Mouse (Mus musculus): Measurements from ENCODE around the gene Aldoart2.
"Not testable (repeated sequence)": the region's sequence is repeated elsewhere in the genome, so short reads cannot be mapped to it uniquely, and the experiment has no call there.

Gene Aldoart2

DNA sequence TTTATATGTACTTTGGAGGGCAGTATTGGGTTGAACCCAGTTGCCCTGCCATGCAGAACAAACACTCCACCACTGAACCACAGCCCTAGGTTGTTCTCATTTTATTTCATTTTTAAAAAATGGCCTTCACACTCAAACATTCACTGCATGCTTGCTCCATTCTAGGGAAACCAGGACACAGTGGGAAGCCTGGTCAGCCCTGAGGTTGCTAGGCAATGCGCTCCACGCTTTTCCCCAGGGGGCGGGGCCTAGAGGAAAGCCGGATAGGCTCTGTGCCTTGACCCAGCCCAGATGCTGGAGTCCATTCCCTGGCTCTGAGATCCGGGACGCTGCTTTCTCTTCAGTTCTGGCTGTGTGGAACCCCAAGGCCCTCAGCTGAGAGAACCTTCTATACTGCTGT lies 8.8 kb downstream of the Aldoart2 start:
- DNase-seq (ENCODE audit: low spot score), result peak; percentile 11

DNA sequence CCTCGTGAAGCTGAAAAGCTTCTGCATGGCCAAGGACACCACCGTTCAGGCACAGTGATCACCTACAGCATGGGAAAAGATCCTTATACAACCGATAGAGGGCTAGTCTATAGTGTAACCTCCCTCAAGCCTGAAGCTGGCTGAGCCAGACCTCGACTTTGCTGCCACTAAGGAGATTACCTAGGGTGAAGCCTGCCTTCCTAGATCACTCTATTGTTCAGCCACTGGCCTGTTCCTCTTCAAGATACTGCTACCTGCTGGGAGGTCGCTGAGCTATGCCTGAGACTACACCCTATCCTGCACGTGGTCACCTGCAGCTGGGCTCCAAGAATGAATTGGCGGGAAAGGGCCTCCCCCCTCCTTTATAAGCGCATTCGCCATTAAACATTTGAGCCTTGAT lies 21.9 kb downstream of the Aldoart2 start:
- not testable (repeated sequence) for DNase-seq (ENCODE audit: low spot score)

DNA sequence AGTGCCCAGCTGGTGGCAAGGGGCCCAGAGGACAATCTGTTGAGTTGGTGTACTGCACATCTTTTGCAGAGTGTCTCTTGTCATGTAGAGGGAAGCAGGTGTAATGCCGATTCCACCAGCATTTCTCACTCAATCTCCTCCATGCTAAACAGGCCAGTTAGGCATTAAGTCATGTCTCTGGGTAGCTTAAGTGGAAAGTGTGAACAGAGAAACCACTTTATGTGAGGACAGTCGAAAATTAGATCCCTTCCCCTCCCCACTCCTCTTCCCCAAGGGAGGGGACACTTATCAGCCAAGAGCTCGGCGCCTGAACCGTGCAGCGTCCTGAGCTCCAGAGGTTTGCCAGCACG lies 33.5 kb downstream of the Aldoart2 start:
- DNase-seq (ENCODE audit: low spot score), result no peak

DNA sequence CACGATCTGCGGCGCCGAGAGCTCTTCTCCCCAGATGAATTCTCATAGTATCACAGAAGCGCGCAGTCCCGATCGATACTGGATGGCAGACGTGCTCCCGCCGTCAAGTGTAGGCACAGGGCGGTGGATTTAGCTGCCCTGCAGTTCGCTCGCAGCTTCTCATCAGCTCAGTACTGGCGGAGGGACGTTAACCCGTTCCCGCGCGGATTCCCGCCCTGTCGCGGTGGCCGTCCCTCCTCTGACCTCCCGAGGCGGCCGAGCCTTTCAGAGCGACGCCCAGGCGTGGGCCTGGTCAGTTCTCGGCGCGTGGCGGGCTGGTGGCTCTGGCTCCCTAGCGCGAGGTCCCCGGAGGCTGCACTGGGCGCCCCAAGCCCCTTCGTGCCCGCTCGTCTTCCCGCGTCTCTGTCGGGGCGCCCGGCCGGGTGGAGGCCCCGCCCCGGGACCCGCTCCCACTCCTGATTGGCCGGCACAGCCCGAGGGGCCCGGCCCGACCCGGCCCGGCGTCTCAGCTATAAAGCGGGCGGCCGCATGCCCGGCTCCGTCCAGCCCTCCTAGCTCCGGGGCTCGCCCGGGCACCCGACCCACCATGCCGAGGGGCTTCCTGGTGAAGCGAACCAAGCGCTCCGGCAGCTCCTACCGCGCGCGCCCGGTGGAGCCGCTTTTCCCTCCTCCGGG lies 34.0 kb downstream of the Aldoart2 start, which contains the start of gene Insm2:
TSS of gene Insm2 (plus strand) at position 541 of the 675 bp plus-strand sequence.
- DNase-seq (ENCODE audit: low spot score), result peak; percentile 9

DNA sequence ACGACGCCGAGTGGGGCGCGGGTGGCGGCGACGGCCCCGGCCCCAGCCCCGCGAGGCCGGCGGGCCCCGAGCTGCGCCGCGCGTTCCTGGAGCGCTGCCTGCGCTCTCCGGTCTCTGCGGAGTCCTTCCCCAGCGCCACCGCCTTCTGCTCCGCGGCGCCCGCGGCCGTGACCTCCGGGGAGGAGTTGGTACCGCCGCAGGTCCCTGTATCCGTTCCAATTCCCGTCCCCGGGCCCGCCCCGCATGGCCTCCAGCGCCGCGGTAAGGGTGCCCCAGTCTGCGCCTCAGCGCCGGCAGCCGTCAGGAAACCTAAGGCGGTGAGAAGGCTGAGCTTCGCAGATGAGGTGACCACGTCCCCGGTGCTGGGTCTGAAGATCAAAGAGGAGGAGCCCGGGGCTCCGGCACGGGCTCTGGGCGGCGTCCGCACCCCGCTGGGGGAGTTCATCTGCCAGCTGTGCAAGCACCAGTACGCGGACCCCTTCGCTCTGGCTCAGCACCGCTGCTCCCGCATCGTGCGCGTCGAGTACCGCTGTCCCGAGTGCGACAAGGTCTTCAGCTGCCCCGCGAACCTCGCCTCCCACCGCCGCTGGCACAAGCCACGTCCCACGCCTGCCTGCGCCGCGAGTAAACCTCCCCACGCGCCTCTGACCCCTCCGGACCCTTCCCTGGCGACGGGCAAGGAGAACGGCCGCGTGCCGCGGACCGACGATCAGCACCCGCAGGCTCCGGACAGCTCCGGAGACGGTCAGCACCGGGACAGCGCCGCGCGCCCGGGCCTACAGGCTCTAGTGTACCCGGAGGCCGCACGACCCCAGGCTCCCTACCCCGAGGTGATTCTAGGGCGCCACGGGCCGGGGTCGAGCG lies 34.8 kb downstream of the Aldoart2 start:
- peak; percentile 76 for DNase-seq (ENCODE audit: low spot score)

DNA sequence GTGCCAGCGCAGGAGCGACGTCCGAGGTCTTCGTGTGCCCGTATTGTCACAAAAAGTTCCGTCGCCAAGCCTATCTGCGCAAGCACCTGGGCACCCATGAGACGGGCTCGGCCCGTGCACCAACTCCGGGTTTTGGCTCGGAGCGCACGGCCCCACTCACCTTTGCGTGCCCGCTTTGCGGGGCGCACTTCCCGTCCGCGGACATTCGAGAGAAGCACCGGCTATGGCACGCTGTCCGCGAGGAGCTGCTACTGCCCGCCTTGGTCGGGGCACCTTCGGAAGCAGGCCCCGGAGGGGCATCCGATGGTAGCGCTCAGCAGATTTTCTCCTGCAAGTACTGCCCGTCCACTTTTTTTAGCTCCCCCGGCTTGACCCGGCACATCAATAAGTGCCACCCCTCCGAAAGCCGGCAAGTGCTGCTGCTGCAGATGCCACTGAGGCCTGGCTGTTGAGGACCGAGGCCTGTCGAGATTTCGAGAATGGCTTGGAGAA lies 35.5 kb downstream of the Aldoart2 start:
- DNase-seq (ENCODE audit: low spot score), result no peak

DNA sequence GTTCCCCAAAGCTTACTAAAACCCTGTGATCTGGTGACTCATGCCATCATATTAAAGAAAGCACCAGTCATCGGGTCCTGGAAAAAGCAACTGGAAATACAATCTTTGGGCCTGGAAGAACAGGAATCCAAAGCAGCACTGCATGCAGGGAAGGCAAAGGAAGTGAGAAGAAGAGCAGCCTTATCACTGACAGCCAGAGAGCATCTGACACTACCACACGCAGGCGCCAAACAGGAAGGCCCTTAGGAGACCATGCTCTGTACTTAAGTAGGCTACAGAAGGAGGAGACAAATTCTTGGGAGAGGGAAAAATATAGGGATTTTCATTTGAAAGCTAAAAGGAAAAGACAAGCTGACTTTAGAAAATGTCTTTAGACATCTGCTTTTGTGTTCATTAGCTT lies 39.4 kb downstream of the Aldoart2 start:
- no peak for DNase-seq (ENCODE audit: low spot score)

DNA sequence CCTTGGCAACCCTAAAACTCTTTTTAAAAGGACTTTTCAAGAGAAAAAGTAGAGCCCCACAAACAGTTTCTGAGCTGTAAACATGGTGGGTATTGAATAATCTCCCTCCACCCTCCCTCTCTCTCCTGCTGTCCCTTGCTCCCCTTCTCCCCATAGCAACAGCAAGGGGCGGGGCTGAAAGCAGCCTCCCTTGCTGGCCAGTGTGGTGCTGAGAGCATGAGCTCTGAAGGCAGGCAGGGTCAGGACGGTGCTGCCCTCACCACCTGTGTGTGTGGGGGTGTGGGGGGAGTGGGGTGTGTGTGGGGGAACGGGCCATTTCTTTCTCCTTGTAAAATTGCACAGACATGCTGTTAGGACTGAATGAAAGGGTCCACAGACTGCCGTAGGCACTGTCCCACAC lies 42.9 kb downstream of the Aldoart2 start:
- DNase-seq (ENCODE audit: low spot score), result no peak

DNA sequence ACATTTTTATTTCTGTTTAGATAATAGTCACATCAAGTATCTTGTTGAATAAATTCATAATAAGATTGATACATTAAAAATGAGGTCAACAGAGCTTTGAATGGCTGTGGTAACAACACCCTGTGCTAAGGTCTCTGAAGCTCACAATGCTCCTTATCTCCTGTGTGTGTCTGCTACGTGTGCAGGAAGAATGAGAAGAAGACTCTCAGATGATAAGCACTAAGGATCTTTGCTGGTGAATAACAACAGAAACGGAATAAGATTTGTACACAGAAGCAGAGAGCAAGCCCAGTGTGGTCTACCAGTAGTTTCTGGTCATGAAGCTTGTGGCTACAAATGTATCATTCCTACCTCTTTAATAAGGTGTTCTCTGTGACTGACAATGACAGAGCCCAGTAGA lies 45.8 kb downstream of the Aldoart2 start:
- no peak for DNase-seq (ENCODE audit: low spot score)

Measured in ovary, postnatal 36 days (tissue).